ENCODE assay signal across 10 mouse cellular contexts in genomic region chr9:61167097-61167842, GRCm38 (mm10).
DNase-seq lines count a peak whose midpoint lies in the region; ATAC-seq lines count a peak whose summit lies in the region.
"Had no signal": no experiment of that assay in that cellular context is flagged by ENCODE, and none has a peak within 500 bp of the region (broad histone marks: within the 10 kb centered on the region; RNA-seq: fewer than 3 reads in every experiment).

No protein-coding gene starts in this region.

- no peak for ATAC-seq in kidney, embryonic 15.5 days (replicated peaks; ENCODE audit: low FRiP score)
- ATAC-seq in embryonic facial prominence, embryonic 14.5 days (ENCODE audit: low read depth) = no peak
- ATAC-seq in heart, embryonic 16.5 days (replicated peaks; ENCODE audit: extremely low read depth, insufficient read depth, low FRiP score) = no peak
- ATAC-seq in granulocyte monocyte progenitor cell, adult 5-6 weeks (replicated peaks; ENCODE audit: poor library complexity, severe bottlenecking) = no peak

- no peak overlapping the region for H3K4me3 ChIP-seq in kidney, embryonic 15.5 days (replicated peaks)
- no peak overlapping the region for H3K4me3 ChIP-seq in embryonic facial prominence, embryonic 14.5 days (ENCODE audit: low read depth, low read length)
- no peak overlapping the region for H3K4me3 ChIP-seq in heart, embryonic 16.5 days (ENCODE audit: low read length)

- peaks cover 16% of the 10 kb centered on the region; the same call in 1 of the 2 replicates for H3K27me3 ChIP-seq in kidney, embryonic 15.5 days
- H3K27me3 ChIP-seq in embryonic facial prominence, embryonic 14.5 days (replicated peaks; ENCODE audit: control insufficient read depth, insufficient read depth, low read length) = peaks cover 10% of the 10 kb centered on the region; the same call in 1 of the 2 replicates
- H3K27me3 ChIP-seq in heart, embryonic 16.5 days (ENCODE audit: control insufficient read depth, insufficient read depth, low read length) = peaks cover 11% of the 10 kb centered on the region

- H3K27ac ChIP-seq in kidney, embryonic 15.5 days = peak overlapping the region; percentile 79
- H3K27ac ChIP-seq in embryonic facial prominence, embryonic 14.5 days (replicated peaks; ENCODE audit: low read depth, low read length) = no peak overlapping the region
- peak overlapping the region; percentile 61 for H3K27ac ChIP-seq in heart, embryonic 16.5 days (ENCODE audit: low read length)

- no peaks in the 10 kb centered on the region for H3K9me3 ChIP-seq in kidney, embryonic 15.5 days (replicated peaks)
- no peaks in the 10 kb centered on the region for H3K9me3 ChIP-seq in embryonic facial prominence, embryonic 14.5 days (ENCODE audit: control insufficient read depth, low read length)
- H3K9me3 ChIP-seq in heart, embryonic 16.5 days (replicated peaks; ENCODE audit: control insufficient read depth, low read length) = no peaks in the 10 kb centered on the region

- WGBS in kidney, embryonic 15.5 days = 67% methylated on average over 11 of the region's 11 CpGs
- 69% methylated on average over 11 of the region's 11 CpGs for WGBS in embryonic facial prominence, embryonic 14.5 days
- WGBS in heart, embryonic 16.5 days = 62% methylated on average over 11 of the region's 11 CpGs

- no peak overlapping the region for H3K9ac ChIP-seq in kidney, embryonic 15.5 days
- H3K9ac ChIP-seq in embryonic facial prominence, embryonic 14.5 days (ENCODE audit: low read depth, low read length) = no peak overlapping the region
- H3K9ac ChIP-seq in heart, embryonic 16.5 days (ENCODE audit: low read length) = no peak overlapping the region

- H3K36me3 ChIP-seq in kidney, embryonic 15.5 days = no peaks in the 10 kb centered on the region
- H3K36me3 ChIP-seq in embryonic facial prominence, embryonic 14.5 days (ENCODE audit: control insufficient read depth, insufficient read depth, low read length) = no peaks in the 10 kb centered on the region
- H3K36me3 ChIP-seq in heart, embryonic 16.5 days (ENCODE audit: control insufficient read depth, insufficient read depth) = no peaks in the 10 kb centered on the region

- no peak overlapping the region for H3K4me2 ChIP-seq in kidney, embryonic 15.5 days
- H3K4me2 ChIP-seq in embryonic facial prominence, embryonic 14.5 days (ENCODE audit: low read depth, low read length) = no peak overlapping the region
- H3K4me2 ChIP-seq in heart, embryonic 16.5 days (ENCODE audit: low read depth, low read length) = no peak overlapping the region

- DNase-seq in kidney, postnatal 25 days = no peak
- DNase-seq in embryonic facial prominence, embryonic 14.5 days (ENCODE audit: low spot score) = peak; percentile 53
- DNase-seq in lung, postnatal 14 days = peak; percentile 43
- no peak for DNase-seq in natural killer cell, adult 2 months (ENCODE audit: low spot score in 2 of 2)
- DNase-seq: cerebellum, adult 2 months; liver; right cerebral cortex, postnatal 25 days had no signal

- H3K4me1 ChIP-seq in kidney, embryonic 15.5 days = peaks cover 53% of the 10 kb centered on the region
- peaks cover 32% of the 10 kb centered on the region for H3K4me1 ChIP-seq in embryonic facial prominence, embryonic 14.5 days (ENCODE audit: control insufficient read depth, insufficient read depth, low read length)
- peaks cover 4% of the 10 kb centered on the region for H3K4me1 ChIP-seq in heart, embryonic 16.5 days (ENCODE audit: control insufficient read depth, insufficient read depth, low read length)

Comparison
In these comparisons a context has a peak if more than half of its experiments do, and no peak if none do; other contexts are left out.
1. DNase-seq: peak in embryonic facial prominence, embryonic 14.5 days (single experiment) and lung, postnatal 14 days (single experiment); none in kidney, postnatal 25 days (0 of 2) and natural killer cell, adult 2 months (0 of 2).